Mouse (Mus musculus) thymus, adult 18-20 months (tissue): ENCODE results near the gene Olfr371.

ENCODE experiments used
- DNase-seq, 2 experiments: peaks; one replicate each; pipeline ENCODE4 v3.0.0; 2022; ENCODE audit warnings: mixed read lengths in 2 of 2

Olfr371 gene

GRCm38 (mm10) chr8:85225688-85226087, at the start of gene Olfr371:
Gene Olfr371 (plus strand): TSS chr8:85225988.
- DNase-seq, result no peak

- DNase-seq, result no peak
Measured at GRCm38 (mm10) chr8:85192346-85192745, 33.4 kb upstream of the Olfr371 start.

GRCm38 (mm10) chr8:85220220-85220619, 5.6 kb upstream of the Olfr371 start:
- DNase-seq, result no peak

GRCm38 (mm10) chr8:85220992-85221391, 4.8 kb upstream of the Olfr371 start:
- no peak for DNase-seq

- DNase-seq, result no peak
Measured at GRCm38 (mm10) chr8:85227297-85227696, 1.5 kb downstream of the Olfr371 start.
